Mouse (Mus musculus) liver, embryonic 14.5 days (tissue): ENCODE measurements around the gene Prr23a3.

ENCODE experiments used
- CTCF ChIP-seq: IDR thresholded peaks from 2 replicates; pipeline ENCODE4 v1.5.1; 2016; ENCODE audit warnings: antibody characterized with exemption, low read depth, control low read depth
- EP300 ChIP-seq: IDR thresholded peaks from 2 replicates; pipeline ENCODE4 v1.6.1; 2016; ENCODE audit warnings: antibody characterized with exemption, low read depth

- TF ChIP-seq CTCF (no peak), EP300 (no peak)
Measured at GRCm38 (mm10) chr9:98816066-98816465, 48.5 kb upstream of the Prr23a3 start.
